Mouse (Mus musculus): ENCODE results near the gene Ulk4. TPM values are rescaled to one million over a fixed set of nuclear protein-coding genes. Genes with fewer than 3 reads are reported as not detected.

Ulk4 gene
- total RNA-seq, 2 experiments from 2014 or later: 7.7 to 9.6 TPM

GRCm38 (mm10) chr9:121301041-121301920 is 24.3 kb upstream of the Ulk4 start:
- DNase-seq (ENCODE audit: low spot score in 2 of 2): no peak

GRCm38 (mm10) chr9:121299976-121300570 is 23.1 kb upstream of the Ulk4 start:
- DNase-seq (ENCODE audit: low spot score in 2 of 2): no peak

GRCm38 (mm10) chr9:121299223-121299755 is 22.3 kb upstream of the Ulk4 start:
- no peak for DNase-seq (ENCODE audit: low spot score in 2 of 2)

GRCm38 (mm10) chr9:121298411-121299091 is 21.6 kb upstream of the Ulk4 start:
- DNase-seq (ENCODE audit: low spot score in 2 of 2): no peak

- peak in 1 of 2 experiments; percentile 37 for DNase-seq (ENCODE audit: low spot score in 2 of 2)
These were observed 21.0 kb upstream of the Ulk4 start for GRCm38 (mm10) chr9:121298065-121298398.

- peak; percentile 58 to 72 for DNase-seq (ENCODE audit: low spot score in 2 of 2)
These were observed 20.4 kb upstream of the Ulk4 start, which contains the start of gene Trak1 for GRCm38 (mm10) chr9:121297171-121298064. Gene Trak1 (plus strand): TSS chr9:121297502.

GRCm38 (mm10) chr9:121295221-121295620 is 18.2 kb upstream of the Ulk4 start:
- no peak for DNase-seq (ENCODE audit: low spot score in 2 of 2)

GRCm38 (mm10) chr9:121293187-121293586 is 16.2 kb upstream of the Ulk4 start:
- DNase-seq (ENCODE audit: low spot score in 2 of 2): no peak

GRCm38 (mm10) chr9:121291275-121291674 is 14.3 kb upstream of the Ulk4 start:
- no peak for DNase-seq (ENCODE audit: low spot score in 2 of 2)

GRCm38 (mm10) chr9:121286325-121286901 is 9.4 kb upstream of the Ulk4 start:
- DNase-seq (ENCODE audit: low spot score in 2 of 2): no peak

- DNase-seq (ENCODE audit: low spot score in 2 of 2): peak; percentile 49 to 57
These were observed 8.6 kb upstream of the Ulk4 start for GRCm38 (mm10) chr9:121285341-121286324.

- DNase-seq (ENCODE audit: low spot score in 2 of 2): peak; percentile 50 to 51
These were observed 7.4 kb upstream of the Ulk4 start for GRCm38 (mm10) chr9:121284422-121284821.

- no peak for DNase-seq (ENCODE audit: low spot score in 2 of 2)
These were observed 6.7 kb upstream of the Ulk4 start for GRCm38 (mm10) chr9:121283620-121284185.

- no peak for DNase-seq (ENCODE audit: low spot score in 2 of 2)
These were observed 4.9 kb upstream of the Ulk4 start for GRCm38 (mm10) chr9:121281891-121282290.

GRCm38 (mm10) chr9:121279216-121279615 is 2.2 kb upstream of the Ulk4 start:
- no peak for DNase-seq (ENCODE audit: low spot score in 2 of 2)

GRCm38 (mm10) chr9:121276745-121277117 is 266 bp downstream of the Ulk4 start:
- DNase-seq (ENCODE audit: low spot score in 2 of 2): no peak

GRCm38 (mm10) chr9:121271561-121271960 is 5.4 kb downstream of the Ulk4 start:
- DNase-seq (ENCODE audit: low spot score in 2 of 2): no peak

GRCm38 (mm10) chr9:121271149-121271548 is 5.8 kb downstream of the Ulk4 start:
- DNase-seq (ENCODE audit: low spot score in 2 of 2): no peak

GRCm38 (mm10) chr9:121265307-121265706 is 11.7 kb downstream of the Ulk4 start:
- no peak for DNase-seq (ENCODE audit: low spot score in 2 of 2)
